Mouse (Mus musculus) natural killer cell, adult 2 months (primary cell): ENCODE measurements around the gene Zfp148.
"Not testable (repeated sequence)": the region's sequence is repeated elsewhere in the genome, so short reads cannot be mapped to it uniquely, and the experiment has no call there.

Experiments
- DNase-seq, 2 experiments: peaks; one replicate each; pipeline ENCODE4 v3.0.0; 2022; ENCODE audit warnings: low spot score in 2 of 2

Gene Zfp148

GRCm38 (mm10) chr16:33381614-33382245, 1.1 kb downstream of the Zfp148 start:
- peak in 1 of 2 experiments; percentile 8 for DNase-seq

GRCm38 (mm10) chr16:33382341-33382740, 1.7 kb downstream of the Zfp148 start:
- DNase-seq = no peak

GRCm38 (mm10) chr16:33383584-33383983, 2.9 kb downstream of the Zfp148 start:
- DNase-seq = no peak

- DNase-seq = not testable (repeated sequence)
These were observed 3.4 kb downstream of the Zfp148 start for GRCm38 (mm10) chr16:33384057-33384456.

- DNase-seq = no peak
These were observed 6.4 kb downstream of the Zfp148 start for GRCm38 (mm10) chr16:33387013-33387412.

- DNase-seq = no peak
These were observed 6.8 kb downstream of the Zfp148 start for GRCm38 (mm10) chr16:33387420-33387819.

GRCm38 (mm10) chr16:33399913-33400782, 19.5 kb downstream of the Zfp148 start:
- DNase-seq = peak; percentile 51 to 65

GRCm38 (mm10) chr16:33400943-33401342, 20.3 kb downstream of the Zfp148 start:
- no peak for DNase-seq

GRCm38 (mm10) chr16:33403258-33403657, 22.6 kb downstream of the Zfp148 start:
- no peak for DNase-seq

- DNase-seq = no peak
These were observed 23.4 kb downstream of the Zfp148 start for GRCm38 (mm10) chr16:33404055-33404454.

- DNase-seq = no peak
These were observed 24.9 kb downstream of the Zfp148 start for GRCm38 (mm10) chr16:33405487-33405886.

- DNase-seq = no peak
These were observed 29.5 kb downstream of the Zfp148 start for GRCm38 (mm10) chr16:33410151-33410550.

GRCm38 (mm10) chr16:33410605-33411004, 30.0 kb downstream of the Zfp148 start:
- DNase-seq = no peak

GRCm38 (mm10) chr16:33414191-33414590, 33.6 kb downstream of the Zfp148 start:
- DNase-seq = no peak

- DNase-seq = no peak
These were observed 35.0 kb downstream of the Zfp148 start for GRCm38 (mm10) chr16:33415607-33416006.

- DNase-seq = no peak
These were observed 47.7 kb downstream of the Zfp148 start for GRCm38 (mm10) chr16:33428327-33428726.

- DNase-seq = no peak
These were observed 51.0 kb downstream of the Zfp148 start for GRCm38 (mm10) chr16:33431660-33432059.

GRCm38 (mm10) chr16:33441065-33441464, 60.4 kb downstream of the Zfp148 start:
- no peak for DNase-seq

- no peak for DNase-seq
These were observed 66.2 kb downstream of the Zfp148 start for GRCm38 (mm10) chr16:33446830-33447229.

GRCm38 (mm10) chr16:33453826-33454225, 73.2 kb downstream of the Zfp148 start:
- no peak for DNase-seq

GRCm38 (mm10) chr16:33454306-33454705, 73.7 kb downstream of the Zfp148 start:
- DNase-seq = no peak

- DNase-seq = no peak
These were observed 74.8 kb downstream of the Zfp148 start for GRCm38 (mm10) chr16:33455263-33455910.

- no peak for DNase-seq
These were observed 78.5 kb downstream of the Zfp148 start for GRCm38 (mm10) chr16:33459101-33459500.
